Mouse (Mus musculus) forebrain, embryonic 13.5 days (tissue): ENCODE results near the gene Tm4sf5. TPM values are rescaled to one million over a fixed set of nuclear protein-coding genes. Genes with fewer than 3 reads are reported as not detected.
"Not testable (repeated sequence)": the region's sequence is repeated elsewhere in the genome, so short reads cannot be mapped to it uniquely, and the experiment has no call there.

ENCODE experiments used
- ATAC-seq: fragments of 200-750 bp; cut with Nextera tagmentation; 2 replicates; pipeline ENCODE4 v1.8.0; 2017
- H3K27ac ChIP-seq: fragments of 300-500 bp; sonication (generic); 2 replicates; pipeline ENCODE4 v1.5.1; 2015; ENCODE audit warnings: inconsistent platforms, mild to moderate bottlenecking, moderate library complexity
- H3K27me3 ChIP-seq: fragments of 300-500 bp; sonication (generic); 2 replicates; pipeline ENCODE4 v1.6.1; 2015; ENCODE audit warnings: mild to moderate bottlenecking, inconsistent platforms
- H3K36me3 ChIP-seq: fragments of 300-500 bp; sonication (generic); 2 replicates; pipeline ENCODE4 v1.6.1; 2015; ENCODE audit warnings: mild to moderate bottlenecking, inconsistent platforms; ENCODE audit not compliant: poor library complexity, severe bottlenecking
- H3K4me1 ChIP-seq: fragments of 300-500 bp; sonication (generic); 2 replicates; pipeline ENCODE4 v1.6.1; 2015; ENCODE audit warnings: inconsistent platforms
- H3K4me2 ChIP-seq: fragments of 300-500 bp; sonication (generic); 2 replicates; pipeline ENCODE4 v1.6.1; 2015; ENCODE audit warnings: inconsistent platforms, mild to moderate bottlenecking, moderate library complexity
- H3K4me3 ChIP-seq: fragments of 300-500 bp; sonication (generic); 2 replicates; pipeline ENCODE4 v1.5.1; 2015; ENCODE audit warnings: mild to moderate bottlenecking, inconsistent platforms
- H3K9ac ChIP-seq: fragments of 300-500 bp; sonication (generic); 2 replicates; pipeline ENCODE4 v1.6.1; 2015; ENCODE audit warnings: mild to moderate bottlenecking, inconsistent platforms
- H3K9me3 ChIP-seq: fragments of 300-500 bp; sonication (generic); replicated peaks from 2 replicates; pipeline ENCODE4 v1.6.1; 2016; ENCODE audit warnings: inconsistent platforms
- WGBS: fragments of 180-500 bp; shearing (Covaris S2); methylation state at CpG from one replicate; pipeline ENCODE4 v1.1.7; 2015; 5-methylcytosine and 5-hydroxymethylcytosine counted together
- polyA plus RNA-seq: library from polyadenylated mRNA; unstranded; fragments of >200 nt; fragmentation: Nextera tagmentation; extraction: Ambion mirVana; gene quantifications from 2 replicates; pipeline ENCODE4 v1.2.1, GENCODE M21; 2015

The Tm4sf5 gene
- polyA plus RNA-seq, 1 experiment from 2014 or later = 0.17 TPM

DNA sequence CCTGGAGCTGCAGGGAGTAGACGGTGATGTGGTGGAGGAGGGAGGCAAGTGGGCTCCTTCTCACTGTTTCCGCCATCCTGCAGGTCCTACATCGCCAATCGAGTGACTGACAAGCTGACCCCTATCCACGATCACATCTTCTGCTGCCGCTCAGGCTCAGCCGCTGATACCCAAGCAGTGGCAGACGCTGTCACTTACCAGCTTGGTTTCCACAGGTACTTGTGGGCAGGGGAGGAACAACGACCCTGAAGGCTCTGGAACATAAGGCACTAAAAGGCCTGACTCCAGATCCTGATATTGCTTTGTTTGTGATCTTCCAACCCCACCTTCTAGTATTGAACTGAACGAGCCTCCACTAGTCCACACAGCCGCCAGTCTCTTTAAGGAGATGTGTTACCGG lies 21.2 kb downstream of the Tm4sf5 start:
- ATAC-seq = no peak
- 87% methylated on average over 12 of the region's 12 CpGs for WGBS
- Histone ChIP-seq H3K36me3 (peaks cover 30% of the 10 kb centered on the region), H3K4me2 (peak overlapping the region; percentile 88), H3K27ac (no peak overlapping the region), H3K9ac (peak overlapping the region; percentile 78; the same call in 1 of the 2 replicates), H3K9me3 (no peaks in the 10 kb centered on the region), H3K4me1 (peaks cover 17% of the 10 kb centered on the region), H3K4me3 (peak overlapping the region; percentile 67), H3K27me3 (no peaks in the 10 kb centered on the region)

GRCm38 (mm10) chr11:70528610-70529009 lies 23.6 kb downstream of the Tm4sf5 start:
- Histone ChIP-seq H3K4me3 (no peak overlapping the region), H3K4me2 (no peak overlapping the region), H3K27ac (no peak overlapping the region), H3K36me3 (peaks cover 30% of the 10 kb centered on the region), H3K4me1 (peaks cover 17% of the 10 kb centered on the region), H3K9ac (no peak overlapping the region), H3K27me3 (no peaks in the 10 kb centered on the region), H3K9me3 (no peaks in the 10 kb centered on the region)
- WGBS = 85% methylated on average over 7 of the region's 7 CpGs
- ATAC-seq = no peak

DNA sequence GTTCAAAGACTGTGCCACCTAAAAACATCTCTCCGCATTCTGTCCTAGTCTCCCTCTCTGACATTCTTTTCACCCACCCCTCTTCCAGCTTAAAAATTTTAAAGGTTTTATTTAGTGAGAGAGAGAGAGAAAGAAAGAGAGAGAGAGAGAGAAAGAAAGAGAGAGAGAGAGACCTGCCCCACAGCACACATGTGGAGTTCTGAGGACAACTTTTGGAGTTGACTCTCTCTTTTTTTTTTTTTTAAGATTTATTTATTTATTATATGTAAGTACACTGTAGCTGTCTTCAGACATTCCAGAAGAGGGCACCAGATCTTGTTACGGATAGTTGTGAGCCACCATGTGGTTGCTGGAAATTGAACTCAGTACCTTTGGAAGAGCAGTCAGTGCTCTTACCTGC lies 26.0 kb downstream of the Tm4sf5 start:
- not testable (repeated sequence) for H3K27ac ChIP-seq, H3K9me3 ChIP-seq, ATAC-seq, H3K4me3 ChIP-seq, H3K27me3 ChIP-seq, H3K9ac ChIP-seq, H3K4me2 ChIP-seq
- Histone ChIP-seq H3K36me3 (peaks cover 30% of the 10 kb centered on the region), H3K4me1 (peaks cover 12% of the 10 kb centered on the region)
- 78% methylated on average over 2 of the region's 2 CpGs for WGBS

DNA sequence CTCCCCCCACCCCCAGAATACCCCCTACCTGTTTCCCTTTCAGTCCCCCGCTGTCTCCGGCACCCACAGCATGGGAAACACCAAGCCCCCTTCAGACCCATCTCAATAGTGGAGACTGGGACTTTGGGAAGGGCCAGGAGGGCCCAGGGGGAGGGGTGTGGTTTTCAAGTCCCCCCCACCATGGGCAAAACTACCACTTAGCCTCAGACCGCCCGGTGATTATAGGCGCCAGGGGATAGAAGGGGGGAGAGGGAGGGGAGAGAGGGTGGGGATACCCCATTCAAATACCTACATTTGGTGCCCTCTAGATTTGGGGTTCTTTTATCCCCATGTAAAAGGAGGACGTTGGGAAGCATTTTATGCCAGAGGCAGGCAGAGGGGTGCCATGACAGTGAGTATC lies 27.8 kb downstream of the Tm4sf5 start, which contains the start of gene Gm40193:
Gene Gm40193, minus strand, starts transcription at position 101 of the 400 bp plus-strand sequence.
- Histone ChIP-seq H3K27ac (no peak within 1 kb of the TSS), H3K36me3 (peaks cover 15% of the 10 kb centered on the region), H3K9me3 (no peaks in the 10 kb centered on the region), H3K4me3 (no peak within 1 kb of the TSS), H3K27me3 (0 out of 2 replicates have a peak, but pooled peaks cover 4% of the 10 kb centered on the region), H3K9ac (no peak within 1 kb of the TSS), H3K4me2 (no peak within 1 kb of the TSS), H3K4me1 (no peaks in the 10 kb centered on the region)
- 77% methylated on average over 6 of the region's 6 CpGs for WGBS
- ATAC-seq = no peak

DNA sequence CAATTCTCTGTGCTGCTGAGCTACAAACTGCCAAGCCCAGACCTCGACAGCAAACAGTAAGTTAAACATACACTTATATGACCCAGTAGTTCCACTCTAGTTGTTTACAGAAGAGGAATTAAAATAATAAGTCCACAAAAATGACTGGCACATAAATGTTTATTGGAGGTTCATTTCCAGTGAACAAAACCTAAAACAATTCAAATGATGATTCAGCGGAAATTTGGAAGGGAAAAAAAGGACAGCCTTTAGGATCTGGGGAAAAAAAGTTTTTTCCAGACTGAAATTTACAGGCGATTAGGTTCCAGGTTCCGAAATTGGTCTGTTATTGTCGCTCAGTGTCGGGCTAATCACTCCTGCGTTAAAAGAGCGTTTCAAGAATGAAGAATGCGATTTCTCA lies 34.4 kb downstream of the Tm4sf5 start:
- ATAC-seq = no peak
- WGBS = 18% methylated on average over 9 of the region's 9 CpGs
- Histone ChIP-seq H3K4me3 (peak overlapping the region; percentile 52), H3K4me1 (peaks cover 12% of the 10 kb centered on the region), H3K27ac (no peak overlapping the region), H3K9ac (peak overlapping the region; percentile 63), H3K27me3 (peaks cover 35% of the 10 kb centered on the region), H3K36me3 (no peaks in the 10 kb centered on the region), H3K9me3 (no peaks in the 10 kb centered on the region), H3K4me2 (peak overlapping the region; percentile 85)

DNA sequence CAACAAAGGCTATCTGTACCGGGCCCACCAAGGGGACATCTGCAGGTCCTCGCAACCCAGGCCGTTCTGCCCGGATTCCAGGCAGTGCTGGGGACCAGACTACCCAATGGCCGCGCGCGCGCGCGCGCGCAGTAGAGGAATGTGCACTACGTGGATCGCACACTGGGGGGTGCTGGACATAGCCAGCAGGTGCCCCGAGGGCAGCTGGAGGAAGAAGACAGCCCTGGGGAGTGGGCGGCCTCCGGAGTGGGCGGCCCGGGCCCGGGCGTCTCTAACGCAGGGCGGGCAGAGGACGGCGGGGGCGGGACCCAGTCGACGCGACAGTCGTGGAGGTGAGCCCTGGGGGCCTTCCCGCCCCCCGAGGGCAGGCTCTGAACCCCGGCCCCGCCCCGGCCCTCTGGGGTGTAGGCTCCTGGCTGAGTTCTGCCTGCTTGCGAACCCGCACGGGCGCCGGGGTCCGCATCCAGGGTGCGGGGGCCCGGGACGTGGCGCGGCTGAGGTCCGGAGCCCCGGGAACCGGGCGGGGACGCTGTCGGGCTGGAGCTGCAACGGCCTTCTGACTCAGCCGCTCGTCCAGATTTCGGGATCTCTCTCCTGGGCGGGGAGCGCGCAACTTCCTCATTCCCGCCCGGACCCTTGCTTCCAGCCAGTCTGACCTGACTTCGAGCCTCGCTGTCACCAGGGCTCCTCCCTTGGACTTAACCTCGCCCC lies 35.0 kb downstream of the Tm4sf5 start, which contains the start of gene Pld2:
Gene Pld2, plus strand, starts transcription at position 188 of the 711 bp plus-strand sequence.
- Histone ChIP-seq H3K27ac (no peak within 1 kb of the TSS), H3K4me1 (peaks cover 12% of the 10 kb centered on the region), H3K4me3 (peak within 1 kb of the TSS; percentile 52), H3K9ac (peak within 1 kb of the TSS; percentile 63), H3K27me3 (peaks cover 35% of the 10 kb centered on the region), H3K9me3 (no peaks in the 10 kb centered on the region), H3K36me3 (no peaks in the 10 kb centered on the region), H3K4me2 (peak within 1 kb of the TSS; percentile 85)
- peak; percentile 70 for ATAC-seq
- WGBS = under 1% methylated on average over 55 of the region's 65 CpGs

DNA sequence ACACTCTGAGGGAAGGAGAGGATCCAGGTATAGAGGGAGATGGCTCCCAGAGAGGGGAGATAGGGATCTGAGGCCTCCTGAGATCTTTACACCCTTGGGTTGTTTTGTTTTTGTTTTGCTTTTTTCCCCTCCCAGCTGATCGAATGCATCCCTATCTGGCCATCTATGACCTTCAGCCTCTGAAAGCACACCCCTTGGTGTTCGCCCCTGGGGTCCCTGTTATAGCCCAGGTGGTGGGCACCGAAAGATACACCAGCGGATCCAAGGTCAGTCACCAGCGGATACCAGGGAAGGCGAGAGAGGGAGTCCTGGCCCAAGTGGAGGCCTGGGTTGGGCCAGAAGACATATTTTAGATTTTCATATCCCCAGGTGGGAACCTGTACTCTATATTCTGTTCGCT lies 35.9 kb downstream of the Tm4sf5 start:
- Histone ChIP-seq H3K27ac (no peak overlapping the region), H3K27me3 (peaks cover 35% of the 10 kb centered on the region), H3K9me3 (no peaks in the 10 kb centered on the region), H3K4me2 (peak overlapping the region; percentile 85), H3K4me3 (no peak overlapping the region), H3K36me3 (no peaks in the 10 kb centered on the region), H3K9ac (no peak overlapping the region), H3K4me1 (peaks cover 12% of the 10 kb centered on the region)
- WGBS = 87% methylated on average over 7 of the region's 7 CpGs
- no peak for ATAC-seq

GRCm38 (mm10) chr11:70541415-70541814 lies 36.4 kb downstream of the Tm4sf5 start:
- H3K9me3 ChIP-seq = no peaks in the 10 kb centered on the region
- H3K4me1 ChIP-seq = peaks cover 12% of the 10 kb centered on the region
- H3K4me3 ChIP-seq = no peak overlapping the region
- no peak overlapping the region for H3K9ac ChIP-seq
- peak overlapping the region; percentile 85; the same call in 1 of the 2 replicates for H3K4me2 ChIP-seq
- no peak overlapping the region for H3K27ac ChIP-seq
- no peak for ATAC-seq
- H3K27me3 ChIP-seq = peaks cover 35% of the 10 kb centered on the region
- H3K36me3 ChIP-seq = no peaks in the 10 kb centered on the region
- WGBS = 70% methylated on average over 5 of the region's 5 CpGs

DNA sequence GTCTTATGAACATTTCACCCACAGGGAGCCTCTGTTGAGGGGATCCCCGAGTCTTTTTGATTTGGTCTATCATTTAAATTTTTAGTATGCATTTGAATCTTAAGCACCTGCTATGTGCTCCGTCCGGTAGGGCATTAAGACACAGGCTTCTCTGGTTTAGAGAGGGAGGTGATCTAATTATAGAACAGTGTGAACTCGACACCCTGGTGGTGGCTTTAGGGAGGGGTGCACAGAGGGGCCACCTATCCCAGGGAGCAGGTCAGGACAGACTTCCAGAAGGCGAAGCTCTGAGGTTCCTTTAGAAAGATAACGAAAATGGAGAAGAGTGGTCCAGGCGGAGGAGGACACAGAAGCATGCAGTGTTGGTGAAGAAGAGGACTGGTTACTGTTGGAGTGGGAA lies 39.5 kb downstream of the Tm4sf5 start:
- H3K27ac ChIP-seq = no peak overlapping the region
- no peak overlapping the region for H3K4me3 ChIP-seq
- H3K4me2 ChIP-seq = no peak overlapping the region
- H3K4me1 ChIP-seq = peaks cover 12% of the 10 kb centered on the region
- H3K27me3 ChIP-seq = peaks cover 22% of the 10 kb centered on the region
- no peaks in the 10 kb centered on the region for H3K36me3 ChIP-seq
- 69% methylated on average over 7 of the region's 7 CpGs for WGBS
- H3K9ac ChIP-seq = no peak overlapping the region
- no peaks in the 10 kb centered on the region for H3K9me3 ChIP-seq
- ATAC-seq = no peak

GRCm38 (mm10) chr11:70551526-70551925 lies 46.5 kb downstream of the Tm4sf5 start:
- ATAC-seq = no peak
- 84% methylated on average over 8 of the region's 8 CpGs for WGBS
- no peaks in the 10 kb centered on the region for H3K27me3 ChIP-seq
- H3K4me2 ChIP-seq = no peak overlapping the region
- no peak overlapping the region for H3K9ac ChIP-seq
- H3K4me3 ChIP-seq = no peak overlapping the region
- H3K27ac ChIP-seq = no peak overlapping the region
- no peaks in the 10 kb centered on the region for H3K36me3 ChIP-seq
- no peaks in the 10 kb centered on the region for H3K4me1 ChIP-seq
- no peaks in the 10 kb centered on the region for H3K9me3 ChIP-seq

- Histone ChIP-seq H3K4me3 (no peak overlapping the region), H3K9ac (no peak overlapping the region), H3K9me3 (no peaks in the 10 kb centered on the region), H3K4me2 (no peak overlapping the region), H3K27me3 (no peaks in the 10 kb centered on the region), H3K36me3 (no peaks in the 10 kb centered on the region), H3K4me1 (no peaks in the 10 kb centered on the region), H3K27ac (no peak overlapping the region)
- 33% methylated on average over 7 of the region's 7 CpGs for WGBS
- no peak for ATAC-seq
Measured at GRCm38 (mm10) chr11:70553940-70554339, 48.9 kb downstream of the Tm4sf5 start.

DNA sequence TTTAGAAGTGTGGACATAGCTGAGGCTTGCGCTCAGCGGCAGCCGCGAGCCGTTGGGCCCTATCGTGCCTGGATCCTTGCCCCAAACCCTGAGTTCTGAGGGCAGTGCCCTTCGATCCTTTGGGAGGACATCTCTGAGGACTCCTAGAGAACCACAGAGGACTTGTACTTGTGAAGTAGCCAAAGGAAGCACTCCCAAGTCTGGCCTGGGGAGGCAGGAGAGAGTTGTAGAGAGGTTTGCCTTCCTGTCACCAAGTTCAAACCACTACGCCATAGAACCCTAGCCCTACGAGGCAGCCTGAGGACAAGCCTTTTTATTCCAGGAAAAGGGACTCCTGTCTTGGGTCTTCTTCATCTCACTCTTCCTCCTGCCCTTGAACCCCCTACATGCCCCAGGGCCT lies 52.5 kb downstream of the Tm4sf5 start:
- Histone ChIP-seq H3K27me3 (no peaks in the 10 kb centered on the region), H3K4me2 (no peak overlapping the region), H3K4me3 (no peak overlapping the region), H3K27ac (no peak overlapping the region), H3K9ac (no peak overlapping the region), H3K4me1 (peaks cover 7% of the 10 kb centered on the region), H3K36me3 (no peaks in the 10 kb centered on the region), H3K9me3 (no peaks in the 10 kb centered on the region)
- no peak for ATAC-seq
- 91% methylated on average over 9 of the region's 9 CpGs for whole genome bisulfite sequencing
